Mouse (Mus musculus): ENCODE data around the gene Slc40a1.

DNA sequence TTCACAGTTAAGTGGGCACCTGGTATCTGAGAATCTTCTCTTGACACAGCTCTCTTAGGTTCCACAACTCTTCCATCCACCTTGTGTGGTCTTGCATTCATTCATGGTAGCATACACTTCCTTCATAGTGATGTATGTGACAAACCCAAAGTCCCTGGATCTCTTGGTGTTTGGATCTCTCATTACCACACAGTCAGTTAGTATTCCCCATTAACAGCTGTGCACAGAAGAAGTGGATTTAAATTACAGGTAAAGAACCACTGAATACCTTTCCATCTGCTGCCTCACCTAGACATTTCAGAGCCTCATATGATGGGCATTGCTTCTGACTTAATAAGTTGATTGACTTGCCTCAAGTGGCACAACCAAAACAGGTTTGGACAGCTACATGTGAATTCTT lies 36.1 kb downstream of the Slc40a1 start, which contains the start of gene Gm5269:
- TF ChIP-seq CTCF (IDR thresholded peaks at IDR 0.05): no peak
- no peak for TF ChIP-seq POLR2A (IDR thresholded peaks at IDR 0.05; ENCODE audit: insufficient read depth, low read depth, low read length)

Data from heart, adult 2 months (tissue).